Mouse (Mus musculus): ENCODE data around the gene Rasa1. TPM values are rescaled to one million over a fixed set of nuclear protein-coding genes. Genes with fewer than 3 reads are reported as not detected.

The Rasa1 gene
- polyA plus RNA-seq (2015; fragmentation: Nextera tagmentation; extraction: Ambion mirVana): 60.1 and 67.0 TPM in 2 replicates

DNA sequence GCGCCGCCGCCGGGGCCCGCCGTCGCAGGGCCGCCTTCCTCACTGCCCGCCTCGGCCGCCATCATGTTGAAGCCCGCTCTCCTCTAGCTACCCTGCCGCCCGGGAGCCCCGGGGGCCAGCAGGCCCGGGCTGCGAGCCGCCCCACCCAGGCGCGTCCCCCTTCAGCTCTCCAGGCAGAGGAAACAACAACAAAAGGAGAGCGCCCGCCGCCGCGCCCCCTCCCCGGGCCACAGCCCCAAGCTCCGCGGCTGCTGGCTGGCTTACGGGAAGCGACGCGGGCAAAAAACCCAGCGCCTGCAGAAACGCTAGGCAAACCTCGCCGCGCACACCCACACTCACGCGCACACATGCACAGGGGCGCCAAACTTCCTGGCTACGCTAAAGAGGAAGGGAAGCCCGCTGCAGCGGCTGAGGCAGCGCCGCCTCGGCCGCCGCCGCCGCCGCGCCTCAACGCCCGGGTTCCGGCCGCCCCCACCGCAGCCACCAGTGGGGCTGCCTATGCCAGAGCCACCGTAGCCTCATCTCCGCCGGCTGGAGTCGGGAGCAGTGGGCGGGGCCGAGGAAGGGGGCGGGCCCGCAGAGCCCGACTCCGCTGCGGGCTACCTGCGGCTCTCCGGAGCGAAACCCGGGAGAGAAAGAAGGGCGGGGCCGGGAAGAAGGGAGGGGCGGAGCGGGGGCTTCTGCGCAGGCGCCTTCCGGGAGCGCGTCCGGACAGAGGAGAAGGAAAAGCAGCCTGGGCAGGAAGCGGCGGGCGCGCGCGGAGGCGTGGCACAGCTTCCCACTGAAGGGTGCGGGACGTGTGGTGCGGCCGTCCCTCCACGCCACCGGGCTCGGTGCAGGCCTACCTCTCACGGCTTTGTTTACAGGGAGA lies at the start of gene Rasa1:
Gene Rasa1, minus strand, starts transcription at position 288 of the 871 bp plus-strand sequence.
- Histone ChIP-seq H3K27me3 (replicated peaks) (no peaks in the 10 kb centered on the region), H3K9ac (peak within 1 kb of the TSS; percentile 99), H3K4me1 (peaks cover 13% of the 10 kb centered on the region), H3K4me3 (peak within 1 kb of the TSS; percentile 99), H3K27ac (peak within 1 kb of the TSS; percentile 100), H3K4me2 (peak within 1 kb of the TSS; percentile 67), H3K9me3 (no peaks in the 10 kb centered on the region), H3K36me3 (replicated peaks) (no peaks in the 10 kb centered on the region)
- WGBS: under 1% methylated on average over 97 of the region's 97 CpGs
- peak; percentile 98 for ATAC-seq (replicated peaks)

DNA sequence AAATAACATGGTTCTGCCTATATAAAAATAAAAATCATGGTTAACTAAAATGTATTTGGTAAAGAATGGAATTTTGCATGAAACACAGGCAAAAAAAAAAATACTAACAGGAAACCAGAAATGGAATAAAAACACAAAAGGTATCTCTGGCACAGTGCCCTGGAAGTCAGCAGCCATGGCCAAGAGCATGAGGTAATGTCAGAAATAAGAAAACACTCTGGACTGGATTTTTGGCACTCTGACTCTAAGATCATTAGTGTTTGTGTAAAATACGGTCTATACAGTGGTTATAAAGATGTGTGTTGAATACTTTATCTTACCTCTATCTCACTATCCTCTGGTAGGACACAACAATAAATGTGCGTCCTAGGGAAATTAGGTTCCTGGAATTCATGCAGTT lies 22.6 kb upstream of the Rasa1 start:
- Histone ChIP-seq H3K4me1 (no peaks in the 10 kb centered on the region), H3K4me2 (no peak overlapping the region), H3K9me3 (no peaks in the 10 kb centered on the region), H3K9ac (no peak overlapping the region), H3K27me3 (replicated peaks) (no peaks in the 10 kb centered on the region), H3K4me3 (no peak overlapping the region), H3K27ac (no peak overlapping the region), H3K36me3 (replicated peaks) (no peaks in the 10 kb centered on the region)
- ATAC-seq (replicated peaks): no peak
- 75% methylated on average over 2 of the region's 2 CpGs for WGBS

DNA sequence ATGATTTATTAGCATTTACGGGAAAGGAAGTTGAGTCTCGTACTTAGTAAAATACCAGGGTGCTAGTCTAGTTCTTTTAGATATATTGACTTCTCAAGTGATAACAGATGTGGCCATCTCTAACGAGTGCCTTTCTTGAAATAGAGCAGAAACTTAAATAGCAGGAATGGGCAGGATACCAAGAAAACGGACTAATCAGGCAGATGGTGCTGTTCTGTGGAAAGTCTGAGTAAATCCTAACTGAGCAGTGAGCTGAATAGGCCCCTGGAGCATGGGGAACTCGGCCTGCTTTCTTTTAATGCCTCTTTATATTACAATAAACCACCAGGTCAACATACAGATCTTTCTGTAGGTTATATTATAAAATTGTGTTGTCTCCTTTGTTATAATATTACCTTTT lies 22.0 kb upstream of the Rasa1 start:
- no peak for ATAC-seq (replicated peaks)
- H3K9ac ChIP-seq: no peak overlapping the region
- H3K36me3 ChIP-seq (replicated peaks): no peaks in the 10 kb centered on the region
- H3K4me2 ChIP-seq: no peak overlapping the region
- no peak overlapping the region for H3K4me3 ChIP-seq
- H3K9me3 ChIP-seq: no peaks in the 10 kb centered on the region
- no peaks in the 10 kb centered on the region for H3K27me3 ChIP-seq (replicated peaks)
- no peaks in the 10 kb centered on the region for H3K4me1 ChIP-seq
- H3K27ac ChIP-seq: no peak overlapping the region
- WGBS: 59% methylated on average over 5 of the region's 5 CpGs

DNA sequence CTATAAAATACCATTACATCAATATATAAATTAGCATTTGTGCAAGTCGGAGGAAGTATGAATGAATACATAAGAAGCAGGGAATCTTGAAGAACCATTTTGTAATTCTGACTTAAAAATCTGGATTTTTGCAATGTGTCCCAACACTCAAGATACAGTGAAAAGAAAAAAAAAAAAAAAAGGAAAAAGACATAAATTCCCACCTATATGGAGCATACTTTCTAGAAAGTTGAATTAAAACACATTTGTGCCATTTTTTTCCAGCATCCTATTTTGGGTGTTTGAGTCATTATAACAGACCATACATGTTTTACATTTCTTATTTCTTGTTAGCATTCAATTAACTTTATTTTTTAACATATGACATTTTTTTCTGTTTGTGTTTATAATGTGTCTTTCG lies 21.6 kb upstream of the Rasa1 start:
- no peak overlapping the region for H3K4me3 ChIP-seq
- no peaks in the 10 kb centered on the region for H3K9me3 ChIP-seq
- 93% methylated on average over 2 of the region's 2 CpGs for WGBS
- ATAC-seq (replicated peaks): no peak
- no peak overlapping the region for H3K4me2 ChIP-seq
- H3K27ac ChIP-seq: no peak overlapping the region
- no peaks in the 10 kb centered on the region for H3K36me3 ChIP-seq (replicated peaks)
- H3K4me1 ChIP-seq: no peaks in the 10 kb centered on the region
- H3K9ac ChIP-seq: no peak overlapping the region
- no peaks in the 10 kb centered on the region for H3K27me3 ChIP-seq (replicated peaks)

DNA sequence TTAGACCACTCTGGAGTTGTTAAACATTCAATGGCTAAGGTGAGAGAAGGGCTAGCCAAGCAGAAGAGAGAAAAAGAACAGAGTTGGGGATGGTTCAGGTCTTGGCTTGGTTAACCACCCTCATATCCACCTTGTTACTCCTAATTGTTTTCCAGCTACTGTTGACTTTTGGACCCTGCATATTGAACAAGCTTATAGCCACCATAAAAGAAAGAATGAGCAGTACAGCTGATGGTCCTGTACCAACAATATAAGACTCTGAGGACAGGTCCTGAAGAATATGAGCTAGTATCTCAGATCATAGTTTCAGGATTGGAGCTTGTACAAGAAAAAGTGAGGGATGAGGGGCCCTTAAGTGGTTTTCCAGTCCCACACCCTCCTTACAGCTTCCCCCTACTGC lies 17.1 kb upstream of the Rasa1 start:
- Histone ChIP-seq H3K27me3 (replicated peaks) (no peaks in the 10 kb centered on the region), H3K27ac (no peak overlapping the region), H3K4me1 (no peaks in the 10 kb centered on the region), H3K4me2 (no peak overlapping the region), H3K4me3 (no peak overlapping the region), H3K9ac (no peak overlapping the region), H3K9me3 (no peaks in the 10 kb centered on the region), H3K36me3 (replicated peaks) (no peaks in the 10 kb centered on the region)
- no peak for ATAC-seq (replicated peaks)

DNA sequence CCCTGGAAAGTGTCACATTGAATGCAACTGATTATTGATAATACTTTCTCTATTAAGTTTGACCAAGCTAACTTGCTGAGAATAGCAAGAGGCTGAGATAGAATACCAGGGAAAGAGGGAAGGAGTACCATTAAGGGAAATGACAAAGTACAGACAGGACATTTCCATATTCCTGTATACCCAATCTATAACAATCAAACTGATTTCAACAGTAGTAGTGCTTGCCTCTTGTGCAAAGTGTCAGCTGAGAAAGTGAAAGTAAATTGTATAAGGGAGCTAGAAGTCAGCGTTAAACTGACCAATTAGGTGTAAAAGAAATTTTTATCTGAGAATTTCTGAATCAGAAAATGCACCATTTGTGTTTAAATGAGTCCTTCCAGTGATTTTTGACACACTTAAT lies 1.7 kb upstream of the Rasa1 start:
- Histone ChIP-seq H3K4me3 (no peak overlapping the region), H3K27ac (no peak overlapping the region), H3K9ac (no peak overlapping the region), H3K4me1 (peaks cover 9% of the 10 kb centered on the region), H3K27me3 (replicated peaks) (no peaks in the 10 kb centered on the region), H3K9me3 (no peaks in the 10 kb centered on the region), H3K36me3 (replicated peaks) (no peaks in the 10 kb centered on the region), H3K4me2 (no peak overlapping the region)
- no peak for ATAC-seq (replicated peaks)
- 71% methylated on average over 1 of the region's 1 CpGs for WGBS

DNA sequence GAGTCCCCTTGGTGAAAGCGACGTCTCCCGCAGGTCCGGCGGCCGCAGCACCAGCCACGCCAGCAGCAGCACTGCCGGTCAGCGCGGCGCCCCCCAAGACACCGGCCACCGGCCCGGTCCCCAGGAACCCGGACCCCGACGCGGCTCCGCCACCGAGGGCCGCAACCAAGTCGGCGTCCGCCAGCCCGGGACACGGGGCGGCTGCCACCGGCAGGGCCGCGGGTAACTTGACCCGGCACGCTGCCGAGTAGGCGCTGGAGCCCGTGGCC lies 422 bp downstream of the Rasa1 start:
- no peaks in the 10 kb centered on the region for H3K27me3 ChIP-seq (replicated peaks)
- H3K9ac ChIP-seq: peak overlapping the region; percentile 99
- H3K27ac ChIP-seq: peak overlapping the region; percentile 100
- under 1% methylated on average over 35 of the region's 35 CpGs for WGBS
- peak overlapping the region; percentile 99 for H3K4me3 ChIP-seq
- peak; percentile 10; the same call in 1 of the 2 replicates for ATAC-seq (replicated peaks)
- H3K36me3 ChIP-seq (replicated peaks): no peaks in the 10 kb centered on the region
- H3K4me1 ChIP-seq: peaks cover 13% of the 10 kb centered on the region
- peak overlapping the region; percentile 67 for H3K4me2 ChIP-seq
- H3K9me3 ChIP-seq: no peaks in the 10 kb centered on the region

DNA sequence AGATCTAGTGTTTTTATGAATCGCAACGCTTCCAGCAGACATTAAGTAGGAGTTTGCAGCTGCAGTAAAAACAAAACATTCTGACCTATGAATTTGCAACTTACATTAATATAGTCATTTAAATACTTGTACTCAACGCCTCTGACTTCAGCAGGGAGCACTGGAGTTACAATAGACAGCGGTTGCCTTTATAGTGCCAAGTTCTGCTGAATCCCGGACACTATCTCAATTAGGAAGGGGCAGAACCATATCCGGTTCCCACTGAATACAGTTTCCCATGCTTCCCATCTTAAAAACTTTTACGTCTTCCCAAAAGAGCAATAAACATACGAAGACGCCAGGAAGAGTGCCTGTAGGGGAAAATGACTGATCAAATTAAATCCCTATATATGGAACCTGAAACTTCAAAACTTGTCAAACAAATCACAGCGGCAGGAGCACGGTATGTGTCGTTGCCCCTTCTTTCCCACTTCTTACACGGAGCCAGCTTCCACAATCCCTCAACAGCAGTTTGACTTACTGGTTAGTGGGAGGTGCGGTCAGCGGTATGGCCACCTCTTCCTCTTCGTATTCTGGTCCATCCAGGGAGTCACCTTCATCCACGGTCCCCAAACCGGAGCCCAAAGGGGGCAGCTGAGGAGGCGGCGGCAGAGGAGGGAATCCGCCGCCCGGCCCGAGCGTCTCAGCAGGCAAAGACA lies 905 bp downstream of the Rasa1 start:
- ATAC-seq (replicated peaks): no peak
- under 1% methylated on average over 25 of the region's 25 CpGs for WGBS

DNA sequence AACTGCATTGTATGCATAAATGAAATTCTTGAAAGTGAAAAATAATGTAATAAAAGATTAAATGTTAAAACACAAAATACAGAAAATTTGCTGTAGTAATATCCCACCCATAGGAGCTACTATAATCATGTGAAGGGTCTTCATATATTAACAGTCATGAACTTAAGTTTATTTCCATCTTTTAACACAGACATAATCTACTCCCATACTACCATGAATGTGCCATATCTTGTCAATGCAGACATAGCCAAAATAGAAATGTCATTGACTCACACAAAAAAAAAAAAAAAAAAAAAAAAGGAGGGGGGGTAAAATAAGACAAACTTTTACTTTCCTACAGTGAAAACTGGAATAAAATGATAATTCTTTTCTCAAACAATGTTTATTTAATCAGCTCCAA lies 6.3 kb downstream of the Rasa1 start:
- Histone ChIP-seq H3K27ac (no peak overlapping the region), H3K9me3 (no peaks in the 10 kb centered on the region), H3K4me3 (no peak overlapping the region), H3K36me3 (replicated peaks) (no peaks in the 10 kb centered on the region), H3K4me2 (no peak overlapping the region), H3K4me1 (peaks cover 18% of the 10 kb centered on the region), H3K27me3 (replicated peaks) (no peaks in the 10 kb centered on the region), H3K9ac (no peak overlapping the region)
- no peak for ATAC-seq (replicated peaks)

More for the DNA sequence above, 905 bp downstream of the Rasa1 start:
- Histone ChIP-seq H3K4me1 (peaks cover 16% of the 10 kb centered on the region), H3K9me3 (no peaks in the 10 kb centered on the region), H3K27me3 (replicated peaks) (no peaks in the 10 kb centered on the region), H3K9ac (peak overlapping the region; percentile 99), H3K36me3 (replicated peaks) (no peaks in the 10 kb centered on the region), H3K27ac (peak overlapping the region; percentile 100), H3K4me2 (peak overlapping the region; percentile 67), H3K4me3 (peak overlapping the region; percentile 99)

DNA sequence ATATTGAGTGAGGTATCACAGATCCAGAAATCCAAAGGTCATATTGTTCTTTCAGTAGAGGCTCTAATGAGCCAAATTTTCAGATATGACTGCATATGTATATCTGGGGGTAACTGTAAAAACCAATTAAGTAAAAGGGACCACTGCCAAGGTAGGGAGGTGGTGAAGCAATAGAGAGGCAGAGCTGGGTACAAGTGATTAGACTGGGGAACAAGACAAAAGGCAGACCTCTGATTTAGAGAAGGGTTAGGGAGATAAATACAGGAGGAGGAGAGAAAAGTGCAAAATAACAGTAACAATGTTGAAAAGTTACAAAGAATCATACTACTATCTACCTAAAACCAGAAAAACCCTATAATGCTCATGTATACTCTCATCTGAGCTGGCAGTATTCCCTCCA lies 10.0 kb downstream of the Rasa1 start:
- Histone ChIP-seq H3K9me3 (no peaks in the 10 kb centered on the region), H3K27me3 (replicated peaks) (no peaks in the 10 kb centered on the region), H3K27ac (no peak overlapping the region), H3K36me3 (replicated peaks) (no peaks in the 10 kb centered on the region), H3K4me2 (no peak overlapping the region), H3K9ac (no peak overlapping the region), H3K4me1 (peaks cover 10% of the 10 kb centered on the region; the same call in 1 of the 2 replicates), H3K4me3 (no peak overlapping the region)
- no peak for ATAC-seq (replicated peaks)

DNA sequence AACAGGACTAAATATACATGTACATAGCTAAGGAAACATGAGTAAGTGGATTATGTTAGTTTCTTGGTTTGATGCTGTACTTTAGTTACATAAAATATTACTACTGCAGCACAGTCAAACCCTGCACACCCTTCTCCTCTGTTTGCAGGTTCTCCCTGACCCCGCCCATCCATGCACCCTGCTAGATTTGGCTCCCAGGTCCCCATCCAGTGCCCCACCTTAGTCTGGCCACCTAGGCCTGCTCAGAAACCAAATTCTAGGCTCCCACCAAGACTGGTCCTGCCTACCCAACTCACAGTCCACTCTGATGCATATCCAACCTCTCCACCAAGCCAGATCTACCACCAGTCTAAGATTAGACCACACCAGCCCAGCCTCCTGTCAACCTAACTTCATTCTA lies 14.4 kb downstream of the Rasa1 start:
- peak; percentile 31; the same call in 1 of the 2 replicates for ATAC-seq (replicated peaks)
- Histone ChIP-seq H3K9ac (no peak overlapping the region), H3K4me3 (no peak overlapping the region), H3K4me1 (0 out of 2 replicates have a peak, but pooled peaks cover 3% of the 10 kb centered on the region), H3K27me3 (replicated peaks) (no peaks in the 10 kb centered on the region), H3K27ac (no peak overlapping the region), H3K4me2 (no peak overlapping the region), H3K36me3 (replicated peaks) (no peaks in the 10 kb centered on the region), H3K9me3 (no peaks in the 10 kb centered on the region)
- 100% methylated on average over 1 of the region's 1 CpGs for WGBS

DNA sequence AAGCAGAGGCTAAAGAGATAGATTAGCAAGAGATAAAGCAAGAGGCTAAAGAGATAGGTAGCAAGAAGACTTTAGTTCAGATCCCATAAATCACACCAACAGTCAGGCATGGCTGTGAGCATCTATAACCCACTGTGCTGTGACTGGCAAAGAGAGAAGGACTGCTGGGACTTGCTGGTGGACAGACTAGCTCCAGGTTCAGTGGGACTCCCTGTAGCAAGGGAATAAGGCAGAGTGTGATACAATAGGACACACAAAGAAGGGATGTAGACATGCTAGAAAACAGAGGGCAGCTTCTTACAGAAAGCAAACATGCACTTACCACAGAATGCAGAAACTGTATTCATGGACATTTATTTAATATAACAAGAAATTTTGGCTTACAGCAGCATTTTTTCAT lies 15.1 kb downstream of the Rasa1 start:
- Histone ChIP-seq H3K4me1 (0 out of 2 replicates have a peak, but pooled peaks cover 3% of the 10 kb centered on the region), H3K4me3 (no peak overlapping the region), H3K4me2 (no peak overlapping the region), H3K27ac (no peak overlapping the region), H3K27me3 (replicated peaks) (no peaks in the 10 kb centered on the region), H3K9ac (no peak overlapping the region), H3K9me3 (no peaks in the 10 kb centered on the region), H3K36me3 (replicated peaks) (no peaks in the 10 kb centered on the region)
- ATAC-seq (replicated peaks): no peak

DNA sequence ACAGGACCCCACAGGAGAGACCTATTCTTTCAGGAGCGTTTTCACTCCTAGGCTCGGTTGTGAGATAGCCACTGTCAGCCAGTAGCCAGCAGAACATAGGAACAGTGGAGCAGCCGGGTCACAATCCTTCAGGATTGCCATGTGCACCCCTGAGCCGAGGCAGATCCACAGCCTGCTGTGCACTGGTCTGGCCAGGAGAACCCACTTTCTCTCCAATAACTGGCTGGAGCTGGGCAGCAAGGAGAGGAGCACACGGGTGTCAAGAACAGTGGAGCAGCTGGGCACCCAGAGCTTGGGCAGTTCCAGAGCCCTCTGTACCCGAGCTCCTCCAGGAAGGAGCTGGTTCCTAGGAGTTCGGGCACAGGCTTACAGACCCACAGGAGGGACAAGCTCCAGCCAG lies 50.2 kb downstream of the Rasa1 start:
- no peaks in the 10 kb centered on the region for H3K27me3 ChIP-seq (replicated peaks)
- H3K36me3 ChIP-seq (replicated peaks): 0 out of 2 replicates have a peak, but pooled peaks cover 9% of the 10 kb centered on the region
- H3K9ac ChIP-seq: no peak overlapping the region
- no peak overlapping the region for H3K27ac ChIP-seq
- H3K9me3 ChIP-seq: no peaks in the 10 kb centered on the region
- WGBS: 89% methylated on average over 7 of the region's 7 CpGs
- 0 out of 2 replicates have a peak, but pooled peaks have one; percentile 17 for ATAC-seq (replicated peaks)
- H3K4me2 ChIP-seq: no peak overlapping the region
- no peaks in the 10 kb centered on the region for H3K4me1 ChIP-seq
- no peak overlapping the region for H3K4me3 ChIP-seq

All from midbrain, embryonic 15.5 days (tissue).